Mouse (Mus musculus) liver, postnatal 0 days (tissue): ENCODE results near the gene Spaca3.

Experiments used
- CTCF ChIP-seq: sonication (generic); IDR thresholded peaks from 2 replicates; pipeline ENCODE4 v1.5.1; 2016; ENCODE audit warnings: antibody characterized with exemption, low read depth
- EP300 ChIP-seq: IDR thresholded peaks from 2 replicates; pipeline ENCODE4 v1.6.1; 2016; ENCODE audit warnings: antibody characterized with exemption, low read depth, mild to moderate bottlenecking

- TF ChIP-seq CTCF (peak; percentile 94), EP300 (peak; percentile 17; the same call in 1 of the 2 replicates)
Measured at GRCm38 (mm10) chr11:80818060-80818697, 40.0 kb upstream of the Spaca3 start.
